Mouse (Mus musculus) thymus, adult 2 months (tissue): Measurements from ENCODE around the gene Grhpr.

Experiments used
- CTCF ChIP-seq: fragments of 200-500 bp; IDR thresholded peaks from 2 replicates; pipeline ENCODE4 v1.5.1; 2012; ENCODE audit warnings: mild to moderate bottlenecking, control low read depth, low read length, moderate library complexity, borderline replicate concordance; ENCODE audit not compliant: control insufficient read depth, poor library complexity, insufficient read depth; ENCODE audit errors: extremely low read depth
- POLR2A ChIP-seq: fragments of 200-500 bp; IDR thresholded peaks from 2 replicates; pipeline ENCODE4 v1.6.1; 2012; ENCODE audit warnings: mild to moderate bottlenecking, low read length, control low read depth, moderate library complexity; ENCODE audit not compliant: control insufficient read depth, poor library complexity, insufficient read depth; ENCODE audit errors: extremely low read depth

- no peak for TF ChIP-seq CTCF
- TF ChIP-seq POLR2A, result no peak
Observed at GRCm38 (mm10) chr4:44948314-44948713, 32.9 kb upstream of the Grhpr start.
